Mouse (Mus musculus) urinary bladder, postnatal 4 days (tissue): Measurements from ENCODE around the gene Irf2.

Source experiments
- DNase-seq, 2 experiments: peaks; one replicate each; pipeline ENCODE4 v3.0.0; 2021 to 2022; ENCODE audit warnings: low spot score in 2 of 2

The Irf2 gene

DNA sequence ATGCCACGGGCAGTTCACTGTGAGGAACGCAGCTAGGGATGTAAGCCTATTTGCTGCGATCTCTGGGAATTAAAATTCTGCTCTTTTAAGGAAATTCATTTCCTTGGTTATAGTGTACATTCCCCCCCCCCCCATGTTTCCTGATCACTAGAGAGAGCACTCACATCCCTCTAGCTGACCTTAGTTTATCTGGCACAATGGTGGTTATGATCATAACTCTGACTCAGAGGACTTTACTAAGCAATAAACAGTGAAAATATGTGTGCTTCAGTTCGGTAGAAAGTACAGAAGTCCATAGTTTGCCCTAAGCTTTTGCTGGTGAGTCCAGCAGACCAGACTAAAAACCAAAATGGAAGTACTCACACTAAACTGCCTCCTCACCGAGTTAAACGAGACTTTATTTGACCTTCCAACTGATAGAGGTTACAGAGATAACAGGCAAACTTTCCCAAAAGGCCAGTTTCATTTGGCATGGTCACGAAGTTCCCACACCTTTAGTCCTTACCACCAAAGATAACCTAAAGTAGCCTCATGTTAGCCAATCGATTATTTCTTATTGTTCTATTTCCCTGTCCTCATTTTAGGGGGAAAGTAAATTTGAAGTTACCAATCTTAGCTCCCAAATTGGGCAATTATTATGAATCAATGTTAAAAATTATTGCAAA is 142.4 kb downstream of the Irf2 start:
- no peak for DNase-seq

DNA sequence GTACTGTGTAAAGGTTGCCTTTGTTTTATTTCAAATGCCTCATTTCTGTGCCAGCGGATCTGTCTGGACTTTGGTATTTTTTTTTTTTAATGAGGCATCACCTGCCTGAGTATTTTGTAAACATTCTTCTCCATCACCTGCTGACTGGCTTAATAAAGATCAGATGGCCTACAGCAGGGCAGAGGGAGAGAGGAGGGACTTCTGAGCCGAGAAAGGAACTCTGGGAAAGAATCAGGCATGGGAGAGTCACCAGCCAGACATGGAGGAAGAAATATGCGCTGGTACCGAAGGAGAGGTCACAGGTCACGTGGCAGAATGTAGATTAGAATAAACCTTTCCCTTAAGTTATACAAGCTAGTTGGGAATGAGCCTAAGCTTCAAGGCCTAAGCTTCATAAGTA is 143.2 kb downstream of the Irf2 start:
- DNase-seq, result no peak

DNA sequence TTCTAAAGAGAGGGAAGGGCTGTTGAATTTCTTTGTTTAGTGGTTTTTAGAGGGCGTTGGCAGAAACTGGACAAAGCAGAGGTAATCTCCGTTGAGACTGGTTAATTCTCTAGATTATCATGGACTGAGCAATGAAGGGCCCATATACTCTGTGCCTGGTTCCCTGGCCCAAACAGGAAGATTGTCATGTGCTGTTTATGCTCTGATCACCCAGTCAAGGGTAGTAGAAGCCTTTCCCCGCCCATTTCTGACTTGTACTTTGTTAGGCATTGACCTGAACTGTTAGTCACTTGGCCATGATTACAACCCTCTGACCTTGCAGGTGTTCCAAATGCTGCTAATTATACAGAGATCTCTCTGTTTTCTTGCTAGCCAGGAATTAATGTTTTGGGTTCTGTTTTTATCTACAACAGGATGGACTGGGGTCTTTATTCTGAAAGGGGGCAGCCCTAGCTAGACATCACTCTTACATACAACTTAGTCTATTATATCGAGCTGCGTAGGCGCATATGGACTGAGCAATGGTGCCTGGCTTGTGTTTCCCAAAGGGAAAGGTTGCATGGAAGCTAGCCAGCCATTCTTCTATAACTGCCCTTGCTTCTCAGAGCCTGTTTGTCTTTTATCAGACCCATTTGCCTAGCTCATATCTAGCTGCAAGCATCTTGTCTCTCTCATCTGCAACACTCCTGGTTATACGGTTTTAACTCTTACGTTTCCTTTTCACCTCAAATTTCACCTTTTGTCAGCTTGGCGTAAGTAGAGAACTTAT is 143.9 kb downstream of the Irf2 start:
- no peak for DNase-seq

DNA sequence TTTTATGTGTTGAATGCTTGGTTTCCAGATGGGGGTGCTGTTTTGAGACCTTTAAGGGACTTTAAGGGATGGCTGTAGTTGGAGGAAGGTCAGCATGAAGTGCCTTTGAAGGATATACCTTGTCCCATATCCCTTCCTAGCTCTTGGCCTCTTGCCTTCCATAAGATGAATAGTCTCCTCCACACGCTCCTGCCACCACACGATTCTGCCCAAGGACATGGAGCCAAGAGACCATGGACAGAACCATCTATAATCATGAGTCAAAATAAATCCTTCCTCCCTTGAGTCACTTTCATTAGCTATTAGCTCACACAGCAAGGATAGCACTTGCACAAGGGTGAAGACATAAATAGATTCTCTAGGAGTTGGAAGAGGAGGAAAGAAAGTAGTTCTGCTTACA is 146.3 kb downstream of the Irf2 start:
- no peak for DNase-seq

DNA sequence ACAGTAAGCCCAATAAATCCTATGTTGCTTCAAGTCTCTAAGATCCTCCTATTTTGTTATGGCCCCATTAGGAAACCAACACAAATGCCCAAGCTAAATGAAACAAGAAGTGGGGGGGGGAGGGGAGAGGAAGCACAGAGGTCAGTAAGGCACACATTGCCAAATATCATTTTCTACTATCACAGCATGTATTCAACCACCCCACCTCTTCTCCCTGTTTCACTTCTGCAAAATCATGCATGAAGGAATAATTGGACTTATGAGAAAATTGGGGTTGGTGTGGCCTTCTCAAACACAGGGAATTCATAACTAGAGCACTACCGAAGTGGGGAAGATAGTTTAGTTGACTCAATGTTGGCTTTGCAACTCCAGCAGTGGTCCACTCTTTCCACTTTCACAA is 146.7 kb downstream of the Irf2 start:
- DNase-seq, result no peak

DNA sequence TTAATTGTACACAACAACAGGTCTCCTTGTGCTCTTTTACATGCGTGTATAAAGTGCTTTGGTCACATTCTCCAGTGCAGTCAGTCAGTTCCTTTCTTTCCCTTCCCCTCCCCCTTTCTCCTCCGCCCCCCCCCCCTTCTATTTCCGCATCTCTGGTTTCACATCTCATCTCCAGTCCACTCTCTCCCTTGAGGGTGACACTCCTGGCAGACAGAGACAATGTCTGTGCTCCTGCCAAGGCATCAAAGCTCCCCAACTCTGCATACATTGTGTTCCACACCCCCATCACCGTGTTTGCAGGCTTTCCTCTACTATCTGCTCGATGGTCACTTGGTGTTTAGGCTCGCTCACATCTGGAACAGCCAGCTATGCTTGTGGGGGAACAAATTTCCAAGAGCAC is 147.9 kb downstream of the Irf2 start:
- DNase-seq, result no peak

DNA sequence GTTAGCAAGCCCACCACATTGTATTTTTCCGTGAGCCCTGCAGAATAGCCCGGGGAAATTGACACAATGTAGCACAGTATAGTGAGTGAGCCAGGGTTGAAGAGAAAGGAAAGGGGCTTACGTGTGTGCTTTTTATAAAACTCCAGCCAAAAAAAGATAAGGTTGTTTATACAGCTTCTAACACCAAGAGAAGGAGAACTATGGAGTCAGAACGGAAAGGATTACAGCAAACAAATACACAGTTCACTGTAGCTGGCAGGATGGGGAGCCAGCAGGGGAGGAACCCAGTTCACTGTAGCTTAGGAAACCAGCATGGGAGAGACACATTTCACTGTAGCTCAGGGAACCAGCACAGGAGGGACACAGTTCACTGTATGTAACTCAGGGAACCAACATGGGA is 149.0 kb downstream of the Irf2 start:
- no peak for DNase-seq

DNA sequence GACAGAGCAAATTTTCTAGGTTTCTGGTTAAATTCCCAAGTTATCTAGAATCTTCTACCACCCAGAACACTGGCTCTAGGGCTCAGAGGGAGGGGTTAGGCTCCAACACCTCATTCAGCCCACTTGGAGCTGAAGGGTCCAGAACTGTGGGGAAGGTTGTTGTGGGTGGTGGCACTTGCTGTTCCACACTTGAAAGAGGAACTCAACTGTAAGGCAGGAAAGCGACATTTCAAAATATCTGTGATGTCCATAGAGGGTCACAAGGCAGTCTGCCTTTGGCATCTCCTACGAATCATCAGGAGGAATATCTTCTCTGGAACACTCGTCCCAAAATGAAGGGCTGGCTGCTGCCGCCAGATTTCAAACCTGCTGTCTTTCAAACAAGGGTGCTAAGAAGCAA is 150.7 kb downstream of the Irf2 start:
- DNase-seq, result no peak

DNA sequence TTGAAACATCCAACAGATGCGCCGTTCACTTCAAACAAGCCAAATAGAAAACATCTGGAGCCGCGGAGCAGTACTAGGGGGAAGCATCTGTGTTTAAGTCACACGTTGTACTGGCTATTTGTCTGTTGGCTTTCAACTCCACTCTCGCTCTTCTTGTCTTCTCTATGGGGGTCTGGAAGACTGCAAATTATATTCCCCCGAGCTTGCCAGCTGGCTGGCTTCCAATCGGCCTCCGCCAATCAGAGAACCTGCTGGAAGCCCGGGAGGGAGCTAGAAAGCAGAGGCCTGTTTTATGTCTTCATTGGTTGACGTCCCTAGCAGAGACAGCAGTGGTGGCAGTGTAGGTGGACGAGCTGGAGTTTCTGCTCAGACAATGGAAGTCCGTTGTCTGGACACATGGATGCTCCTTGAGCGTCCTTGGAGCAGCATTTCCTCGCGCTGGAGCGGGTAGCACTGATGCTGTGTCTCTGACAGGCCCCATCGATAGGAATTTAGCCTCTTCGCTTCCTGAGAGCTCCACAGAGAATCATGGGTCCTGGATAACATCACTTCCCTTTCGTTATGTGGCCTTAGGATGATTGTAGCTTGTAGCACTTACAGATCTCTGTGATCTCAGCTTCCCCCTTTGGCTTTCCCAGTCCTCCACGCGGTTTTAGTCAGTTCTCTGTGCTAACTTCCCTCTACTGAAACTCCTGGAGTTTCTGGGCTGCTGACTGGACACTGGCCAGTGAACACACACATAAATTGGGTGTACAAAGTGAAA is 153.2 kb downstream of the Irf2 start:
- peak; percentile 79 to 86 for DNase-seq

DNA sequence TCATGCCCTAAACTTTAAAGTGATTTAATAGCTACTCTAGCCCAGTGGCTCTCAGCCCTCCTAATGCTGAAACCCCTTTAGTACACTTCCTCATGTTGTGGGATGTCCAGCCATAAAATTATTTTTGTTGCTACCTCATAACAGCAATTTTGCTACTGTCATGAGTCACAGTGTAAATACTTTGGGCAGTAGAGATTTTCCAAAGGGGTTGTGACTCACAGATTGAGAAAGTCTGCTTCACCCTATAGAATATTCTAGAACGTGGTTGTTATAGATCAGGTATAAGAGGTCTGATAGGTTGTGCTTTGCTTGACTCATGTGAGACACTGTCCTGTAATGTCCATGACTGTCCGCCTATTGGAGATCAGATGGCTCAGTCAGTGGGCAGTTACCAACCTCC is 154.9 kb downstream of the Irf2 start:
- DNase-seq, result no peak

DNA sequence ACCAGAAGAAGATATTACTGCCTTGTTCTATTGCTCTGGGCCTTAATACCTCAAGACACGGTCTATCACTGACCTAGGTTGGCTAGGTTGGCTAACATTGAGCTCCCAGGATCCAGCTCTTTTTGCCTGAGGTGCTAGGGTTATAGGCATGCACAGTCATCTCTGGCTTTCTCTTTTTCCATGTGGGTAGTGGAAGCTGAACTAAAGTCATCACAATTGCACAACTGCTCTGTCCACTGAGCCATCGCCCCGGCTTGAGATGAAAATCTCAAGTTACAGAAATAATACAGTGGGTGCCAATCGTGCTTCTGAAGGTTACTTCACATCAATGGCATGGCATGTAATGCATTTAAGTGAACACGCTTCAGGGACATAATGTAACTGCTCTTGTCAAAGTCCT is 156.5 kb downstream of the Irf2 start:
- no peak for DNase-seq

DNA sequence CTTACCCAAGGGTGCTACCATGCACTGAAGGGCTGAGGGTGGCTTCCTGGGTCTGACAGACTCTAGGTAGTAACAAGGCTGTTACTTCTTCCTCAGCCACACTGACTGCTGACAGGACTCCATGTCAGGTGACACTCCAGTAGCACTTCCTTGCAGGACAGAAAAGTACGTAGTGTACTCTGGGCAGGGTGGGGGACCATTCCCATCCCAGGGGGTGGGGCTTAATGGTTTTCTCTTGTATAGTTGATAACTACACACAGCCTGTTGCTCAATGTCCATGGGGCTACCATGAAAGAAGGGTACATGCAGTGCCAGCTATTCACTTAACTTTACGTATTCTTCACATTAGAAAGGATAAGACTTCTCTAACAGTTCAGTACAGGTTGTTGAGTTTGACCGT is 157.2 kb downstream of the Irf2 start:
- DNase-seq, result no peak
